8 mouse cellular contexts compared by ENCODE assay signal in genomic region chr14:121371911-121372820, GRCm38 (mm10). TPM values are rescaled to one million over a fixed set of nuclear protein-coding genes. Genes with fewer than 3 reads are reported as not detected.
A peak's percentile ranks its signal among the peaks of the same experiment; 100 is the strongest.
DNase-seq lines count a peak whose midpoint lies in the region; ATAC-seq and TF ChIP-seq lines count a peak whose summit lies in the region.

No protein-coding gene starts in this region.

- no peak overlapping the region for H3K4me3 ChIP-seq in kidney, postnatal 0 days (replicated peaks; ENCODE audit: low read depth, low read length)
- H3K4me3 ChIP-seq in forebrain, embryonic 16.5 days (replicated peaks; ENCODE audit: low read length), result no peak overlapping the region

- H3K36me3 ChIP-seq in kidney, postnatal 0 days (ENCODE audit: insufficient read depth, low read length), result peaks cover 4% of the 10 kb centered on the region; the same call in 1 of the 2 replicates
- no peaks in the 10 kb centered on the region for H3K36me3 ChIP-seq in forebrain, embryonic 16.5 days (ENCODE audit: control insufficient read depth, insufficient read depth)

- no peak overlapping the region for H3K9ac ChIP-seq in kidney, postnatal 0 days (ENCODE audit: low read depth, low read length)
- H3K9ac ChIP-seq in forebrain, embryonic 16.5 days (replicated peaks; ENCODE audit: low read depth, low read length), result no peak overlapping the region

- no peaks in the 10 kb centered on the region for H3K27me3 ChIP-seq in kidney, postnatal 0 days (ENCODE audit: insufficient read depth, low read length)
- H3K27me3 ChIP-seq in forebrain, embryonic 16.5 days (replicated peaks; ENCODE audit: control insufficient read depth, insufficient read depth, low read length), result no peaks in the 10 kb centered on the region

- H3K27ac ChIP-seq in kidney, postnatal 0 days, result peak overlapping the region; percentile 57; the same call in 1 of the 2 replicates
- no peak overlapping the region for H3K27ac ChIP-seq in forebrain, embryonic 16.5 days (ENCODE audit: low read length)

- H3K9me3 ChIP-seq in kidney, postnatal 0 days (replicated peaks; ENCODE audit: low read length), result no peaks in the 10 kb centered on the region
- H3K9me3 ChIP-seq in forebrain, embryonic 16.5 days (ENCODE audit: control insufficient read depth, low read length), result no peaks in the 10 kb centered on the region

- intact Hi-C loops in gastrocnemius, postnatal 36 days (cut with DNase I), result no loop called here

- 67% methylated on average over 5 of the region's 5 CpGs for WGBS in kidney, postnatal 0 days
- WGBS in forebrain, embryonic 16.5 days, result 89% methylated on average over 5 of the region's 5 CpGs

- no peak for TF ChIP-seq CTCF in kidney, postnatal 0 days (IDR thresholded peaks at IDR 0.05; ENCODE audit: low read depth)

- peaks cover 38% of the 10 kb centered on the region for H3K4me1 ChIP-seq in kidney, postnatal 0 days (replicated peaks; ENCODE audit: insufficient read depth, low read length)
- peaks cover 8% of the 10 kb centered on the region; the same call in 1 of the 2 replicates for H3K4me1 ChIP-seq in forebrain, embryonic 16.5 days (replicated peaks; ENCODE audit: control insufficient read depth, insufficient read depth, low read length)

- no peak overlapping the region for H3K4me2 ChIP-seq in kidney, postnatal 0 days (ENCODE audit: low read length)
- H3K4me2 ChIP-seq in forebrain, embryonic 16.5 days (ENCODE audit: low read length), result no peak overlapping the region

- no peak for DNase-seq in kidney, postnatal 0 days (ENCODE audit: low spot score)
- no peak for DNase-seq in kidney, adult 11 months
- peak; percentile 80 for DNase-seq in NIH3T3 (ENCODE audit: low read depth)
- peak; percentile 74 for DNase-seq in induced T-regulatory cell, adult 2 months (ENCODE audit: low read depth)
- DNase-seq in monocyte, adult 2 months (ENCODE audit: low read depth in 1 of 2, low spot score in 2 of 2), result peak; percentile 50 to 57
- DNase-seq in MN1 (ENCODE audit: low spot score), result no peak
- DNase-seq in gastrocnemius, postnatal 36 days, result no peak

- no peak for ATAC-seq in kidney, postnatal 0 days (replicated peaks; ENCODE audit: low FRiP score, low read depth)
- no peak for ATAC-seq in forebrain, embryonic 16.5 days

RNA-seq across cellular contexts. Expression of gene Stk24, which starts 7.6 kb away (rescaled TPM):
- 33.2 and 36.6 TPM in 2 replicates for polyA plus RNA-seq in kidney, postnatal 0 days (2015; fragmentation: Nextera tagmentation; extraction: Ambion mirVana)
- 20.5 and 23.4 TPM in 2 replicates for polyA plus RNA-seq in forebrain, embryonic 16.5 days (2015; fragmentation: Nextera tagmentation; extraction: Ambion mirVana)
- 10 to 100 TPM; 26.1 to 28.9 TPM for total RNA-seq in gastrocnemius, postnatal 36 days (2021)

Comparison
In these comparisons a context has a peak if more than half of its experiments do, and no peak if none do; other contexts are left out.
1. DNase-seq: peak in NIH3T3 (single experiment), induced T-regulatory cell, adult 2 months (single experiment) and monocyte, adult 2 months (2 of 2); none in kidney, postnatal 0 days (single experiment), kidney, adult 11 months (single experiment), MN1 (single experiment) and gastrocnemius, postnatal 36 days (0 of 2).